Mouse (Mus musculus): ENCODE results near the gene Rassf5.

GRCm38 (mm10) chr1:131246433-131247395, 1.7 kb upstream of the Rassf5 start:
- TF ChIP-seq TAL1 (IDR thresholded peaks at IDR 0.05; ENCODE audit: low read length) (no peak), GATA1 (IDR thresholded peaks at IDR 0.05; ENCODE audit: low read length) (no peak)
